Mouse (Mus musculus) liver, adult 2 months (tissue): ENCODE results near the gene Lnx1.

Source experiments
- CTCF ChIP-seq: fragments of 200-500 bp; IDR thresholded peaks from 2 replicates; pipeline ENCODE4 v1.5.1; 2011; ENCODE audit warnings: low read depth, low read length, control low read depth
- POLR2A ChIP-seq: fragments of 200-500 bp; IDR thresholded peaks from 2 replicates; pipeline ENCODE4 v1.6.1; 2011; ENCODE audit warnings: low read length, control low read depth; ENCODE audit not compliant: insufficient read depth; ENCODE audit errors: extremely low read depth

- TF ChIP-seq CTCF (no peak), POLR2A (no peak)
Observed at GRCm38 (mm10) chr5:74606213-74606612, 96.5 kb downstream of the Lnx1 start.
